Mouse (Mus musculus) bone marrow macrophage, adult 2 months (primary cell): ENCODE data around the gene Arrdc5.

ENCODE experiments used
- CTCF ChIP-seq: IDR thresholded peaks from 2 replicates; pipeline ENCODE4 v1.5.1; 2012; ENCODE audit warnings: low read depth, mild to moderate bottlenecking, low read length, moderate library complexity
- POLR2A ChIP-seq: IDR thresholded peaks from 2 replicates; pipeline ENCODE4 v1.6.1; 2012; ENCODE audit warnings: mild to moderate bottlenecking, low read depth, low read length, borderline replicate concordance

DNA sequence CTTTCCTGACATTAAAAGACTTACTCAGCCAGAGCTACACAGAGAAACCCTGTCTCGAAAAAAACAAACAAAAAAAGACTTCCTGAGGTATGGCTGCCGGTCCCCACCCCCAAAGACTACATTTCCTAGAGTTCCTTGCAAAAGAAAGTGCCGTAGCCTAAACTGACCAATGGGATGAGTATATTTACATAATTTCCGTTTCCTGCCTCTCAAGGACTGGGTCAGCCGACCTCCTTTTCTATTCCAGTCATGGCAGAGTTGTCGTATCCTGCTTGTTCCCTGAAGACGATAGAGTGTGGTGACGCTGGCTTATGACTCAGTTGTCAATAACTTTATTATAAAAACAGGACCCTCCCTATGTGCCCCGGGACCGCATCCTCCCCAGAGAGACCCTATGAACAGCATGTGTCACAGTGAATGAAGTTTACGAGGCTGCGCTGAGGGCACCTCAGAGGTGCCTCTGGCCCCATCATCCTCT is 30.9 kb downstream of the Arrdc5 start:
- TF ChIP-seq POLR2A (no peak), CTCF (no peak)
